Mouse (Mus musculus): ENCODE data around the gene Slc51b. TPM values are rescaled to one million over a fixed set of nuclear protein-coding genes. Genes with fewer than 3 reads are reported as not detected.

Slc51b gene
- polyA plus RNA-seq (2012; rRNA removed) = not detected in 2 replicates

DNA sequence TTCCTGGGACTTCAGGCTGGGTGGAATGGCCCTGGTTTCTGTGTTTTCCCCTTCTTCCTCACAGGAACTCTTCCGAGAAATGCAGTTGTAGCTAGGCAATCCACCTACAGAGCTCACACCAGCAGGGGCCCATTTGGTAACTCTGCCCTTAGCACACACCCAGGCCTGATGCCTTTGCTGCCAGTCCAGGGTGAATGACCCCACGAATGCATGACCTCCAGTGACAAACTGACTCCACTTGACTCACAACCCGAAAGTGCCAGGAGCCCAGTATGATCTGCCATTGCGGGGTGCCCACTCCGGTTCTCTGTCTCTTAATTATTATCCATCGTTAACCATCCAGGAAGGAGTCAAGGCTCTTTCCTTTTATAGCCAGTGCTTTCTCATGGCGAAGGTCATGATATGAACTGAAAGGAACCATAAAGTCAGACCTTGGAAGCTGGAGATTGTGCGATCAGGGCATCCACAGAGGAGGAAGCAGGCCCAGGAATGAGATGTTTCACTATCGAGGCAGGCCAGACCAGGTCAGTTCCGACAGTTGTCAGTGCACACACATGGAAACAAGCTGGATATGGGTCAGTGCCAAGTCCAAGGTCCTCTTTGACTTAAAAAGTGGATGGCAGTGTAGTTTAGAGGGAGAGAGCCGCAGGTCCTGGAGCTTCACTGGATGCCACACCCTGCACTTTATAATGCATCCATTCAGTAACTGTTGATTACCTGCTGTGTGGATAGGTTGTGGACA, at the start of gene Slc51b:
Slc51b (minus strand) TSS at position 196 of the 742 bp plus-strand sequence.
- H3K4me3 ChIP-seq (replicated peaks; ENCODE audit: extremely low read depth, low read depth, low read length) = no peak within 1 kb of the TSS
- WGBS = 81% methylated on average over 11 of the region's 11 CpGs
- TF ChIP-seq CTCF (IDR thresholded peaks at IDR 0.05; ENCODE audit: insufficient read depth, low read length) (no peak), POLR2A (IDR thresholded peaks at IDR 0.05; ENCODE audit: borderline replicate concordance, extremely low read depth, low read depth, low read length) (no peak)
- no peaks in the 10 kb centered on the region for H3K4me1 ChIP-seq (ENCODE audit: control insufficient read depth, insufficient read depth, low read length)
- no peak for DNase-seq

- no peak for DNase-seq
Observed at GRCm38 (mm10) chr9:65467686-65468085, 44.9 kb upstream of the Slc51b start.

GRCm38 (mm10) chr9:65465241-65465640, 42.5 kb upstream of the Slc51b start:
- Histone ChIP-seq H3K4me3 (replicated peaks; ENCODE audit: extremely low read depth, low read depth, low read length) (no peak overlapping the region), H3K4me1 (ENCODE audit: control insufficient read depth, insufficient read depth, low read length) (peaks cover 6% of the 10 kb centered on the region)
- TF ChIP-seq CTCF (IDR thresholded peaks at IDR 0.05; ENCODE audit: insufficient read depth, low read length) = no peak
- no peak for TF ChIP-seq POLR2A (IDR thresholded peaks at IDR 0.05; ENCODE audit: borderline replicate concordance, extremely low read depth, low read depth, low read length)
- no peak for DNase-seq
- WGBS = 86% methylated on average over 2 of the region's 2 CpGs

More at GRCm38 (mm10) chr9:65467686-65468085, 44.9 kb upstream of the Slc51b start:
- H3K4me3 ChIP-seq (replicated peaks; ENCODE audit: extremely low read depth, low read depth, low read length) = no peak overlapping the region
- TF ChIP-seq CTCF (IDR thresholded peaks at IDR 0.05; ENCODE audit: insufficient read depth, low read length) = no peak
- no peak for TF ChIP-seq POLR2A (IDR thresholded peaks at IDR 0.05; ENCODE audit: borderline replicate concordance, extremely low read depth, low read depth, low read length)
- 40% methylated on average over 11 of the region's 11 CpGs for WGBS
- no peaks in the 10 kb centered on the region; the same call in 1 of the 2 replicates for H3K4me1 ChIP-seq (ENCODE audit: control insufficient read depth, insufficient read depth, low read length)

DNA sequence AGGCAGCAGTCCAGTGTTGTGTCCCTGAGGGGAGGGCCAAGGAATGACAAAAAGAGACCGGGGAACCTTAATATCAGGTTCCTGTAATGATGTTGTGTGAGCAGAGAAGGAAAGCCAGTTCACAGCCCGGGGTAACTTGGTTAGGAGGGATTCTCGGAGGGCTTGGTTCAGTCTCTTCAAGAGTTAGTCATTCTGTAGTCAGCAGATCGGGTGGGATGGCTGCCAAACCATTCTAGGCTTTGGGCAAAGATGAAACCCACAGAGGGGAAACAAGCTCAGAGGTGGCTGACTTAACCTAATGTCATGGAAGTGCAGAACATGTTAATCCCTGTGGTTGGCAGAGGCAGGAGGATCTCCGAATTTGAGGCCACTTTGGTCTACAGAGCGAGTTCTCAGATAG, 41.4 kb upstream of the Slc51b start:
- DNase-seq = no peak
- peaks cover 6% of the 10 kb centered on the region for H3K4me1 ChIP-seq (ENCODE audit: control insufficient read depth, insufficient read depth, low read length)
- TF ChIP-seq CTCF (IDR thresholded peaks at IDR 0.05; ENCODE audit: insufficient read depth, low read length) (no peak), POLR2A (IDR thresholded peaks at IDR 0.05; ENCODE audit: borderline replicate concordance, extremely low read depth, low read depth, low read length) (no peak)
- no peak overlapping the region for H3K4me3 ChIP-seq (replicated peaks; ENCODE audit: extremely low read depth, low read depth, low read length)
- 80% methylated on average over 6 of the region's 6 CpGs for WGBS

DNA sequence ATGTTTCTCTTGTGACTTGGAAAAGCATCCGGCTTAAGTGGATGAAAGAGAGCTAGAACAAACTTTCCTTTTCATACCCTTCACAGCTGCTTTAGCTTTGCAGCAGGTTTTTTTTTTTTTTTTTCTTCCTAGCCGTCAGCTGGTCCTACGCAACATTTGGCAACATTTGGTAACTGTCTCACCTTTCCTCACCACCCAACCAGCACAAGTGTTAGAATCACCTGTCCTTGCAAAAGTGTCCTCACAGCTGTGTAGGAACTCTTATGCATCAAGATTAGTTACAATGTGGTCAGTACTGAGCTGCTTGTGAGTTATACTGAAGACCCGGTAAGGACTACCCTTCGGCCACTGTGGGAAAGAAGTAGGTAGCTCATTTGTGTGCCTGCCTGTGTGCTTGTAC, 39.8 kb upstream of the Slc51b start:
- Histone ChIP-seq H3K4me1 (ENCODE audit: control insufficient read depth, insufficient read depth, low read length) (peaks cover 6% of the 10 kb centered on the region), H3K4me3 (replicated peaks; ENCODE audit: extremely low read depth, low read depth, low read length) (no peak overlapping the region)
- peak; percentile 22 for DNase-seq
- WGBS = 63% methylated on average over 5 of the region's 5 CpGs
- TF ChIP-seq CTCF (IDR thresholded peaks at IDR 0.05; ENCODE audit: insufficient read depth, low read length) (no peak), POLR2A (IDR thresholded peaks at IDR 0.05; ENCODE audit: borderline replicate concordance, extremely low read depth, low read depth, low read length) (no peak)

- DNase-seq = peak; percentile 98
- no peak for TF ChIP-seq CTCF (IDR thresholded peaks at IDR 0.05; ENCODE audit: insufficient read depth, low read length)
- TF ChIP-seq POLR2A (IDR thresholded peaks at IDR 0.05; ENCODE audit: borderline replicate concordance, extremely low read depth, low read depth, low read length) = no peak; the same call in 1 of the 2 replicates
- H3K4me3 ChIP-seq (replicated peaks; ENCODE audit: extremely low read depth, low read depth, low read length) = peak within 1 kb of the TSS; percentile 83
- WGBS = under 1% methylated on average over 53 of the region's 53 CpGs
- peaks cover 6% of the 10 kb centered on the region for H3K4me1 ChIP-seq (ENCODE audit: control insufficient read depth, insufficient read depth, low read length)
Observed at GRCm38 (mm10) chr9:65460732-65461442, 38.1 kb upstream of the Slc51b start, which contains the start of gene Spg21. Gene Spg21 (plus strand): TSS chr9:65460947.

GRCm38 (mm10) chr9:65460198-65460597, 37.4 kb upstream of the Slc51b start:
- DNase-seq = no peak
- TF ChIP-seq CTCF (IDR thresholded peaks at IDR 0.05; ENCODE audit: insufficient read depth, low read length) (no peak), POLR2A (IDR thresholded peaks at IDR 0.05; ENCODE audit: borderline replicate concordance, extremely low read depth, low read depth, low read length) (no peak)
- 70% methylated on average over 3 of the region's 3 CpGs for WGBS
- peaks cover 6% of the 10 kb centered on the region for H3K4me1 ChIP-seq (ENCODE audit: control insufficient read depth, insufficient read depth, low read length)
- H3K4me3 ChIP-seq (replicated peaks; ENCODE audit: extremely low read depth, low read depth, low read length) = no peak overlapping the region

- Histone ChIP-seq H3K4me3 (replicated peaks; ENCODE audit: extremely low read depth, low read depth, low read length) (no peak overlapping the region), H3K4me1 (ENCODE audit: control insufficient read depth, insufficient read depth, low read length) (peaks cover 6% of the 10 kb centered on the region)
- no peak for DNase-seq
- 77% methylated on average over 2 of the region's 2 CpGs for WGBS
- TF ChIP-seq CTCF (IDR thresholded peaks at IDR 0.05; ENCODE audit: insufficient read depth, low read length) = no peak
- no peak for TF ChIP-seq POLR2A (IDR thresholded peaks at IDR 0.05; ENCODE audit: borderline replicate concordance, extremely low read depth, low read depth, low read length)
Observed at GRCm38 (mm10) chr9:65458975-65459374, 36.2 kb upstream of the Slc51b start.

- H3K4me1 ChIP-seq (ENCODE audit: control insufficient read depth, insufficient read depth, low read length) = no peaks in the 10 kb centered on the region
- no peak for DNase-seq
Observed at GRCm38 (mm10) chr9:65447951-65448350, 25.2 kb upstream of the Slc51b start.

More at GRCm38 (mm10) chr9:65447951-65448350, 25.2 kb upstream of the Slc51b start:
- no peak for TF ChIP-seq CTCF (IDR thresholded peaks at IDR 0.05; ENCODE audit: insufficient read depth, low read length)
- TF ChIP-seq POLR2A (IDR thresholded peaks at IDR 0.05; ENCODE audit: borderline replicate concordance, extremely low read depth, low read depth, low read length) = no peak
- WGBS = 89% methylated on average over 6 of the region's 6 CpGs
- no peak overlapping the region for H3K4me3 ChIP-seq (replicated peaks; ENCODE audit: extremely low read depth, low read depth, low read length)

All from lung, adult 2 months (tissue).